Mouse (Mus musculus) cortical plate, adult 2 months (tissue): ENCODE results near the gene Rps6kl1. TPM values are rescaled to one million over a fixed set of nuclear protein-coding genes. Genes with fewer than 3 reads are reported as not detected.

Experiments used
- H3K27ac ChIP-seq: fragments of 200-500 bp; 2 replicates; pipeline ENCODE4 v1.5.1; 2012; ENCODE audit warnings: low read length, control low read depth, inconsistent platforms; ENCODE audit not compliant: insufficient read depth
- H3K4me1 ChIP-seq: fragments of 200-500 bp; 2 replicates; pipeline ENCODE4 v1.6.1; 2011; ENCODE audit warnings: low read length; ENCODE audit not compliant: control insufficient read depth, insufficient read depth
- H3K4me3 ChIP-seq: fragments of 200-500 bp; 2 replicates; pipeline ENCODE4 v1.5.1; 2011; ENCODE audit warnings: mild to moderate bottlenecking, low read length, control low read depth; ENCODE audit not compliant: insufficient read depth
- CTCF ChIP-seq: fragments of 200-500 bp; IDR thresholded peaks from 2 replicates; pipeline ENCODE4 v1.5.1; 2011; ENCODE audit warnings: mild to moderate bottlenecking, control low read depth, low read length; ENCODE audit not compliant: insufficient read depth; ENCODE audit errors: extremely low read depth
- POLR2A ChIP-seq: fragments of 200-500 bp; IDR thresholded peaks from 2 replicates; pipeline ENCODE4 v1.6.1; 2011; ENCODE audit warnings: mild to moderate bottlenecking, low read length, control low read depth; ENCODE audit not compliant: insufficient read depth; ENCODE audit errors: extremely low read depth
- polyA plus RNA-seq: library from polyadenylated mRNA; depleted of rRNA; stranded (reverse); fragments of >200 nt; gene quantifications from 2 replicates; pipeline ENCODE4 v1.2.3, GENCODE M21; 2012

The Rps6kl1 gene
- polyA plus RNA-seq, 1 experiment = 39.2 TPM

GRCm38 (mm10) chr12:85159592-85159991, 8.5 kb upstream of the Rps6kl1 start:
- no peaks in the 10 kb centered on the region for H3K4me1 ChIP-seq
- TF ChIP-seq CTCF = no peak
- no peak for TF ChIP-seq POLR2A
- no peak overlapping the region for H3K27ac ChIP-seq
- no peak overlapping the region for H3K4me3 ChIP-seq

GRCm38 (mm10) chr12:85158801-85159200, 7.7 kb upstream of the Rps6kl1 start:
- H3K4me1 ChIP-seq = no peaks in the 10 kb centered on the region
- H3K27ac ChIP-seq = no peak overlapping the region
- no peak for TF ChIP-seq CTCF
- TF ChIP-seq POLR2A = no peak
- H3K4me3 ChIP-seq = no peak overlapping the region

GRCm38 (mm10) chr12:85157797-85158460, 6.9 kb upstream of the Rps6kl1 start:
- Histone ChIP-seq H3K27ac (no peak overlapping the region), H3K4me1 (no peaks in the 10 kb centered on the region), H3K4me3 (no peak overlapping the region)
- no peak for TF ChIP-seq CTCF
- no peak for TF ChIP-seq POLR2A

- Histone ChIP-seq H3K27ac (no peak overlapping the region), H3K4me1 (peaks cover under 1% of the 10 kb centered on the region; the same call in 1 of the 2 replicates), H3K4me3 (no peak overlapping the region)
- TF ChIP-seq POLR2A (no peak), CTCF (no peak)
These were observed 5.3 kb upstream of the Rps6kl1 start for GRCm38 (mm10) chr12:85156324-85156723.

- H3K4me3 ChIP-seq = no peak overlapping the region
- TF ChIP-seq POLR2A = no peak
- no peak for TF ChIP-seq CTCF
- H3K4me1 ChIP-seq = peaks cover 5% of the 10 kb centered on the region
- H3K27ac ChIP-seq = no peak overlapping the region
These were observed 1.9 kb upstream of the Rps6kl1 start for GRCm38 (mm10) chr12:85153011-85153410.

GRCm38 (mm10) chr12:85150321-85151001, 603 bp downstream of the Rps6kl1 start:
- Histone ChIP-seq H3K4me3 (peak overlapping the region; percentile 84), H3K27ac (peak overlapping the region; percentile 51; the same call in 1 of the 2 replicates), H3K4me1 (peaks cover 5% of the 10 kb centered on the region)
- TF ChIP-seq CTCF = no peak
- no peak for TF ChIP-seq POLR2A

- H3K4me1 ChIP-seq = peaks cover 5% of the 10 kb centered on the region
- TF ChIP-seq POLR2A = no peak; the same call in 1 of the 2 replicates
- no peak for TF ChIP-seq CTCF
- H3K27ac ChIP-seq = no peak overlapping the region
- H3K4me3 ChIP-seq = no peak overlapping the region
These were observed 4.2 kb downstream of the Rps6kl1 start for GRCm38 (mm10) chr12:85146881-85147280.

- no peak overlapping the region for H3K27ac ChIP-seq
- TF ChIP-seq POLR2A (no peak), CTCF (no peak)
These were observed 4.7 kb downstream of the Rps6kl1 start for GRCm38 (mm10) chr12:85146355-85146754.

GRCm38 (mm10) chr12:85145630-85146029, 5.4 kb downstream of the Rps6kl1 start:
- Histone ChIP-seq H3K4me1 (peaks cover 4% of the 10 kb centered on the region), H3K4me3 (no peak overlapping the region)

More at GRCm38 (mm10) chr12:85146355-85146754, 4.7 kb downstream of the Rps6kl1 start:
- Histone ChIP-seq H3K4me3 (no peak overlapping the region), H3K4me1 (peaks cover 5% of the 10 kb centered on the region)

GRCm38 (mm10) chr12:85144821-85145220, 6.2 kb downstream of the Rps6kl1 start:
- no peak overlapping the region for H3K4me3 ChIP-seq
- no peak overlapping the region for H3K27ac ChIP-seq
- no peak for TF ChIP-seq POLR2A
- no peak for TF ChIP-seq CTCF
- H3K4me1 ChIP-seq = peaks cover 4% of the 10 kb centered on the region

More at GRCm38 (mm10) chr12:85145630-85146029, 5.4 kb downstream of the Rps6kl1 start:
- no peak overlapping the region for H3K27ac ChIP-seq
- TF ChIP-seq CTCF = no peak
- no peak for TF ChIP-seq POLR2A
